7 mouse cellular contexts compared by ENCODE assay signal in the genomic region with DNA sequence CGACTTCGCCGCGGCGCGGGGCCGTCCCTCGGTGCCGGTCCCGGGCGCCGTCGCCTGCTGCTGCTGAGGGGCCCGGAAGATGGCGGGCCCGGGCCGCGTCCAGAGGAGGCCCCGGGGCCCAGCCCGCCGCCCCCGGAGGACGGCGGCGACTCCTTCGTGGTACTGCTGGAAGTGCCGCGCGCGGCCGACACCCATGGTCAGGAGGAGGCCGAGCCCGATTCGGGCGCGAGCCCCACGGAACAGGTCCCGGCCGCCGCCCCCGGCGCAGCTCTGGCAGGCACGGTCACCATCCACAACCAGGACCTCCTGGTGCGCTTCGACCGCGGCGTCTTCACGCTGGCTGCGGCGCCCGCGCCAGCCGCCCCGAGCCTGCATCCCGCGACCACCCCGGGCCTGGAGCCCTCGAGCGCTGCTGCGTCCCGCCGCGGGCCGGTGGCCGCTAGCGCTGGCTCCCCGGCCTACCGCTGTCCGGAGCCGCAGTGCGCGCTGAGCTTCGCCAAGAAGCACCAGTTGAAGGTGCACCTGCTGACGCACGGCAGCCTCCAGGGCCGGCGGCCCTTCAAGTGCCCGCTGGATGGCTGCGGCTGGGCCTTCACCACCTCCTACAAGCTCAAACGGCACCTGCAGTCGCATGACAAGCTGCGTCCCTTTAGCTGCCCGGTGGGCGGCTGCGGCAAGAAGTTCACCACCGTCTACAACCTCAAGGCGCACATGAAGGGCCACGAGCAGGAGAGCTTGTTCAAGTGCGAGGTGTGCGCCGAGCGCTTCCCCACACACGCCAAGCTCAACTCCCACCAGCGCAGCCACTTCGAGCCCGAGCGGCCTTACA. TPM values are rescaled to one million over a fixed set of nuclear protein-coding genes. Genes with fewer than 3 reads are reported as not detected.
DNase-seq lines count a peak whose midpoint lies in the region; ATAC-seq and TF ChIP-seq lines count a peak whose summit lies in the region.

No protein-coding gene starts in this region.

- no peak for ATAC-seq in G1E (ENCODE audit: extremely low read depth, insufficient number of reproducible peaks, low FRiP score, poor library complexity, severe bottlenecking)
- ATAC-seq in forebrain, embryonic 12.5 days (ENCODE audit: low FRiP score) = peak; percentile 82
- ATAC-seq in hindbrain, postnatal 0 days = peak; percentile 84
- ATAC-seq in megakaryocyte-erythroid progenitor cell, adult 5-6 weeks (replicated peaks; ENCODE audit: low FRiP score, low TSS enrichment, poor library complexity, severe bottlenecking) = peak; percentile 12; the same call in 1 of the 2 replicates

- TF ChIP-seq CTCF in G1E (IDR thresholded peaks at IDR 0.05; ENCODE audit: low read depth, low read length) = no peak
- TF ChIP-seq CTCF in bone marrow, adult 2 months (IDR thresholded peaks at IDR 0.05; ENCODE audit: control insufficient read depth, insufficient read depth, low read length) = no peak
- peak; percentile 13; the same call in 1 of the 2 replicates for TF ChIP-seq CTCF in hindbrain, postnatal 0 days (IDR thresholded peaks at IDR 0.05; ENCODE audit: low read depth)
- no peak for TF ChIP-seq CTCF in spleen, adult 2 months (IDR thresholded peaks at IDR 0.05; ENCODE audit: extremely low read depth, insufficient read depth, insufficient read length, insufficient replicate concordance)

- no peak for DNase-seq in G1E (ENCODE audit: low spot score)
- peak; percentile 43 for DNase-seq in hindbrain, postnatal 0 days (ENCODE audit: low spot score)
- peak; percentile 49 to 55 for DNase-seq in left cerebral cortex, postnatal 36 days (ENCODE audit: low spot score in 2 of 2)
- DNase-seq in spleen, adult 2 months (ENCODE audit: low read depth in 1 of 2, low spot score in 2 of 2) = peak; percentile 8 to 18

- intact Hi-C loops in left cerebral cortex, postnatal 36 days (cut with DNase I) = loop anchor here (2.0 kb wide), 1 partner anchor 53 kb away; no protein-coding TSS in a partner anchor

- peaks cover 54% of the 10 kb centered on the region for H3K4me1 ChIP-seq in G1E (ENCODE audit: insufficient read depth, low read depth, low read length)
- peaks cover 3% of the 10 kb centered on the region for H3K4me1 ChIP-seq in bone marrow, adult 2 months (ENCODE audit: control insufficient read depth, insufficient read depth, low read length)
- H3K4me1 ChIP-seq in forebrain, embryonic 12.5 days = peaks cover 29% of the 10 kb centered on the region
- H3K4me1 ChIP-seq in hindbrain, postnatal 0 days (ENCODE audit: insufficient read depth, low read length) = peaks cover 17% of the 10 kb centered on the region
- peaks cover 10% of the 10 kb centered on the region; the same call in 1 of the 2 replicates for H3K4me1 ChIP-seq in spleen, adult 2 months (ENCODE audit: control insufficient read depth, insufficient read depth, insufficient read length)

- H3K27me3 ChIP-seq in G1E (ENCODE audit: insufficient read depth, low read length) = peaks cover 13% of the 10 kb centered on the region
- H3K27me3 ChIP-seq in forebrain, embryonic 12.5 days = no peaks in the 10 kb centered on the region
- no peaks in the 10 kb centered on the region for H3K27me3 ChIP-seq in hindbrain, postnatal 0 days (ENCODE audit: insufficient read depth, low read length)
- H3K27me3 ChIP-seq in spleen, adult 2 months (ENCODE audit: control insufficient read depth, insufficient read depth, low read length) = no peaks in the 10 kb centered on the region

- H3K9me3 ChIP-seq in G1E (replicated peaks) = no peaks in the 10 kb centered on the region
- H3K9me3 ChIP-seq in forebrain, embryonic 12.5 days = no peaks in the 10 kb centered on the region
- no peaks in the 10 kb centered on the region for H3K9me3 ChIP-seq in hindbrain, postnatal 0 days (ENCODE audit: low read length)

- peak overlapping the region; percentile 86 for H3K27ac ChIP-seq in bone marrow, adult 2 months (ENCODE audit: control insufficient read depth, insufficient read depth, low read depth, low read length, poor library complexity)
- H3K27ac ChIP-seq in forebrain, embryonic 12.5 days = peak overlapping the region; percentile 83
- peak overlapping the region; percentile 87 for H3K27ac ChIP-seq in hindbrain, postnatal 0 days
- H3K27ac ChIP-seq in spleen, adult 2 months (ENCODE audit: insufficient read depth, low read length) = peak overlapping the region; percentile 66; the same call in 1 of the 2 replicates

- TF ChIP-seq POLR2A in bone marrow, adult 2 months (IDR thresholded peaks at IDR 0.05; ENCODE audit: borderline replicate concordance, control insufficient read depth, low read depth, low read length) = 0 out of 2 replicates have a peak, but pooled peaks have one; percentile 22
- TF ChIP-seq POLR2A in spleen, adult 2 months (IDR thresholded peaks at IDR 0.05; ENCODE audit: low read depth, low read length) = no peak

- peak overlapping the region; percentile 89 for H3K9ac ChIP-seq in forebrain, embryonic 12.5 days
- H3K9ac ChIP-seq in hindbrain, postnatal 0 days (replicated peaks; ENCODE audit: low read length) = peak overlapping the region; percentile 86

- H3K4me2 ChIP-seq in forebrain, embryonic 12.5 days = peak overlapping the region; percentile 75
- H3K4me2 ChIP-seq in hindbrain, postnatal 0 days (ENCODE audit: low read depth, low read length) = peak overlapping the region; percentile 93

- WGBS in bone marrow, adult 2 months = under 1% methylated on average over 94 of the region's 98 CpGs
- WGBS in forebrain, embryonic 12.5 days = under 1% methylated on average over 98 of the region's 98 CpGs
- WGBS in hindbrain, postnatal 0 days = 1% methylated on average over 92 of the region's 98 CpGs
- under 1% methylated on average over 96 of the region's 98 CpGs for WGBS in spleen, adult 2 months

- H3K4me3 ChIP-seq in G1E (ENCODE audit: low read depth, low read length) = peak overlapping the region; percentile 93
- H3K4me3 ChIP-seq in bone marrow, adult 2 months (replicated peaks; ENCODE audit: control insufficient read depth, low read depth, low read length) = peak overlapping the region; percentile 71
- H3K4me3 ChIP-seq in forebrain, embryonic 12.5 days (replicated peaks) = peak overlapping the region; percentile 97
- peak overlapping the region; percentile 96 for H3K4me3 ChIP-seq in hindbrain, postnatal 0 days (ENCODE audit: low read length)
- H3K4me3 ChIP-seq in spleen, adult 2 months (ENCODE audit: extremely low read depth, insufficient read depth, insufficient read length) = peak overlapping the region; percentile 74

- H3K36me3 ChIP-seq in G1E (replicated peaks) = peaks cover 35% of the 10 kb centered on the region
- peaks cover 24% of the 10 kb centered on the region for H3K36me3 ChIP-seq in forebrain, embryonic 12.5 days (replicated peaks)
- peaks cover 18% of the 10 kb centered on the region; the same call in 1 of the 2 replicates for H3K36me3 ChIP-seq in hindbrain, postnatal 0 days (ENCODE audit: insufficient read depth, low read length)
- peaks cover 14% of the 10 kb centered on the region for H3K36me3 ChIP-seq in spleen, adult 2 months (ENCODE audit: control insufficient read depth, insufficient read depth, low read length)

RNA-seq across cellular contexts. Expression of a gene that starts 0.6 kb away (rescaled TPM):
- total RNA-seq in G1E (2014; fragmentation: Nextera tagmentation) = 23.3 and 24.9 TPM in 2 replicates
- total RNA-seq in G1E (2017) = 19.0 and 19.7 TPM in 2 replicates
- 32.5 and 36.2 TPM in 2 replicates for polyA plus RNA-seq in G1E (2012)
- polyA plus RNA-seq in bone marrow, adult 2 months (2011; ENCODE audit: insufficient read depth, insufficient read length, low replicate concordance, missing spikeins) = 3.9 and 5.1 TPM in 2 replicates
- 13.8 and 15.8 TPM in 2 replicates for polyA plus RNA-seq in forebrain, embryonic 12.5 days (2016; fragmentation: Nextera tagmentation; extraction: Ambion mirVana)
- total RNA-seq in hindbrain, postnatal 0 days (2014; rRNA removed) = 45.7 and 49.7 TPM in 2 replicates
- 7.4 and 7.8 TPM in 2 replicates for polyA plus RNA-seq in hindbrain, postnatal 0 days (2015; fragmentation: Nextera tagmentation; extraction: Ambion mirVana)
- 10 to 100 TPM; 30.1 to 30.2 TPM for total RNA-seq in left cerebral cortex, postnatal 36 days (2021)
- total RNA-seq in megakaryocyte-erythroid progenitor cell, adult 5-6 weeks (2014; fragmentation: Nextera tagmentation) = 10.2 and 11.9 TPM in 2 replicates
- 8.0 and 8.9 TPM in 2 replicates for total RNA-seq in megakaryocyte-erythroid progenitor cell, adult 5-6 weeks (2017)
- 15.6 and 24.6 TPM in 2 replicates for polyA plus RNA-seq in spleen, adult 2 months (2012; rRNA removed)

RNA-seq across cellular contexts. Expression of a gene that starts 36.9 kb away (rescaled TPM):
- total RNA-seq in G1E (2014; fragmentation: Nextera tagmentation) (not detected in 2 replicates), G1E (2017) (not detected in 2 replicates)
- polyA plus RNA-seq in G1E (2012) = not detected in 2 replicates
- polyA plus RNA-seq in bone marrow, adult 2 months (2011; ENCODE audit: insufficient read depth, insufficient read length, low replicate concordance, missing spikeins) = 1.1 and 2.5 TPM in 2 replicates
- not detected in 2 replicates for polyA plus RNA-seq in forebrain, embryonic 12.5 days (2016; fragmentation: Nextera tagmentation; extraction: Ambion mirVana)
- total RNA-seq in hindbrain, postnatal 0 days (2014; rRNA removed) = 0.07 TPM in 1 of 2 replicates, not detected in the other
- polyA plus RNA-seq in hindbrain, postnatal 0 days (2015; fragmentation: Nextera tagmentation; extraction: Ambion mirVana) = 0.04 TPM in 1 of 2 replicates, not detected in the other
- total RNA-seq in left cerebral cortex, postnatal 36 days (2021) = not detected
- not detected in 2 replicates for total RNA-seq in megakaryocyte-erythroid progenitor cell, adult 5-6 weeks (2014; fragmentation: Nextera tagmentation)
- total RNA-seq in megakaryocyte-erythroid progenitor cell, adult 5-6 weeks (2017) = not detected in 2 replicates
- 0.02 TPM in 2 replicates for polyA plus RNA-seq in spleen, adult 2 months (2012; rRNA removed)

RNA-seq across cellular contexts. Expression of a gene that starts 45.0 kb away (rescaled TPM):
- not detected in 2 replicates for total RNA-seq in G1E (2014; fragmentation: Nextera tagmentation)
- total RNA-seq in G1E (2017) = 0.11 TPM in 1 of 2 replicates, not detected in the other
- polyA plus RNA-seq in G1E (2012) = 0.03 TPM in 1 of 2 replicates, not detected in the other
- polyA plus RNA-seq in bone marrow, adult 2 months (2011; ENCODE audit: insufficient read depth, insufficient read length, low replicate concordance, missing spikeins) = 1.4 and 2.4 TPM in 2 replicates
- not detected in 2 replicates for polyA plus RNA-seq in forebrain, embryonic 12.5 days (2016; fragmentation: Nextera tagmentation; extraction: Ambion mirVana)
- total RNA-seq in hindbrain, postnatal 0 days (2014; rRNA removed) = 0.11 and 0.21 TPM in 2 replicates
- polyA plus RNA-seq in hindbrain, postnatal 0 days (2015; fragmentation: Nextera tagmentation; extraction: Ambion mirVana) = 0.20 and 0.35 TPM in 2 replicates
- total RNA-seq in left cerebral cortex, postnatal 36 days (2021) = not detected
- not detected in 2 replicates for total RNA-seq in megakaryocyte-erythroid progenitor cell, adult 5-6 weeks (2014; fragmentation: Nextera tagmentation)
- not detected in 2 replicates for total RNA-seq in megakaryocyte-erythroid progenitor cell, adult 5-6 weeks (2017)
- polyA plus RNA-seq in spleen, adult 2 months (2012; rRNA removed) = 1.1 and 1.4 TPM in 2 replicates

RNA-seq across cellular contexts. Expression of a gene that starts 58.7 kb away (rescaled TPM):
- total RNA-seq in G1E (2014; fragmentation: Nextera tagmentation) = not detected in 2 replicates
- total RNA-seq in G1E (2017) = 0.27 TPM in 1 of 2 replicates, not detected in the other
- polyA plus RNA-seq in G1E (2012) = not detected in 2 replicates
- polyA plus RNA-seq in bone marrow, adult 2 months (2011; ENCODE audit: insufficient read depth, insufficient read length, low replicate concordance, missing spikeins) = 0.72 TPM in 1 of 2 replicates, not detected in the other
- 1.9 and 2.6 TPM in 2 replicates for polyA plus RNA-seq in forebrain, embryonic 12.5 days (2016; fragmentation: Nextera tagmentation; extraction: Ambion mirVana)
- 4.2 and 29.4 TPM in 2 replicates for total RNA-seq in hindbrain, postnatal 0 days (2014; rRNA removed)
- 8.2 and 9.9 TPM in 2 replicates for polyA plus RNA-seq in hindbrain, postnatal 0 days (2015; fragmentation: Nextera tagmentation; extraction: Ambion mirVana)
- total RNA-seq in left cerebral cortex, postnatal 36 days (2021) = 1 to 10 TPM; 5.3 to 7.4 TPM
- not detected in 2 replicates for total RNA-seq in megakaryocyte-erythroid progenitor cell, adult 5-6 weeks (2014; fragmentation: Nextera tagmentation)
- total RNA-seq in megakaryocyte-erythroid progenitor cell, adult 5-6 weeks (2017) = not detected in 2 replicates
- not detected in 2 replicates for polyA plus RNA-seq in spleen, adult 2 months (2012; rRNA removed)
